Mouse (Mus musculus) ES-Bruce4 (cell line): ENCODE measurements around the gene Ylpm1. TPM values are rescaled to one million over a fixed set of nuclear protein-coding genes. Genes with fewer than 3 reads are reported as not detected.

Source experiments
- H3K27ac ChIP-seq: 2 replicates; pipeline ENCODE4 v1.5.1; 2012; ENCODE audit warnings: low read length, inconsistent platforms; ENCODE audit not compliant: insufficient read depth
- H3K27me3 ChIP-seq: 2 replicates; pipeline ENCODE4 v1.6.1; 2012; ENCODE audit warnings: mild to moderate bottlenecking, low read length, inconsistent platforms; ENCODE audit not compliant: control insufficient read depth, poor library complexity, insufficient read depth, severe bottlenecking
- H3K36me3 ChIP-seq: 2 replicates; pipeline ENCODE4 v1.6.1; 2012; ENCODE audit warnings: inconsistent platforms, mild to moderate bottlenecking, low read length, moderate library complexity; ENCODE audit not compliant: control insufficient read depth, poor library complexity, insufficient read depth, severe bottlenecking
- H3K4me1 ChIP-seq: one replicate; pipeline ENCODE4 v1.8.1; 2011; ENCODE audit warnings: low read length; ENCODE audit not compliant: control insufficient read depth, insufficient read depth
- H3K4me3 ChIP-seq: 2 replicates; pipeline ENCODE4 v1.5.1; 2011; ENCODE audit warnings: low read depth, mild to moderate bottlenecking, low read length
- H3K9ac ChIP-seq: 2 replicates; pipeline ENCODE4 v1.6.1; 2012; ENCODE audit warnings: low read depth, mild to moderate bottlenecking, inconsistent platforms; ENCODE audit not compliant: poor library complexity, severe bottlenecking
- H3K9me3 ChIP-seq: replicated peaks from 2 replicates; pipeline ENCODE4 v1.6.1; 2012; ENCODE audit warnings: mild to moderate bottlenecking, low read length, inconsistent platforms; ENCODE audit not compliant: control insufficient read depth, poor library complexity, insufficient read depth, severe bottlenecking
- CTCF ChIP-seq: IDR thresholded peaks from one replicate; pipeline ENCODE4 v1.8.1; 2011; ENCODE audit warnings: low read depth, low read length
- EP300 ChIP-seq: IDR thresholded peaks from 2 replicates; pipeline ENCODE4 v1.6.1; 2011; ENCODE audit warnings: low read depth, low read length; ENCODE audit not compliant: insufficient read depth
- POLR2A ChIP-seq: IDR thresholded peaks from one replicate; pipeline ENCODE4 v1.8.1; 2011; ENCODE audit warnings: low read length; ENCODE audit not compliant: insufficient read depth
- polyA plus RNA-seq: library from polyadenylated mRNA; stranded (reverse); fragments of >200 nt; gene quantifications from 2 replicates; pipeline ENCODE4 v1.2.4, GENCODE M21; 2011; ENCODE audit warnings: low read depth; ENCODE audit not compliant: missing spikeins, insufficient read depth, insufficient read length

The Ylpm1 gene
- polyA plus RNA-seq, 1 experiment: 105 TPM

GRCm38 (mm10) chr12:84952351-84952750 is 43.8 kb upstream of the Ylpm1 start:
- H3K9me3 ChIP-seq: no peaks in the 10 kb centered on the region
- no peak overlapping the region for H3K9ac ChIP-seq
- TF ChIP-seq CTCF: no peak
- no peak for TF ChIP-seq POLR2A
- no peak for TF ChIP-seq EP300
- no peak overlapping the region for H3K27ac ChIP-seq
- H3K36me3 ChIP-seq: peaks cover 2% of the 10 kb centered on the region; the same call in 1 of the 2 replicates
- H3K4me1 ChIP-seq: no peaks in the 10 kb centered on the region
- no peak overlapping the region for H3K4me3 ChIP-seq
- no peaks in the 10 kb centered on the region for H3K27me3 ChIP-seq

- Histone ChIP-seq H3K9me3 (no peaks in the 10 kb centered on the region), H3K9ac (no peak overlapping the region), H3K27me3 (no peaks in the 10 kb centered on the region), H3K4me1 (no peaks in the 10 kb centered on the region), H3K36me3 (no peaks in the 10 kb centered on the region), H3K27ac (no peak overlapping the region), H3K4me3 (no peak overlapping the region)
- TF ChIP-seq CTCF (no peak), EP300 (no peak), POLR2A (no peak)
These were observed 39.8 kb upstream of the Ylpm1 start for GRCm38 (mm10) chr12:84956317-84956716.

DNA sequence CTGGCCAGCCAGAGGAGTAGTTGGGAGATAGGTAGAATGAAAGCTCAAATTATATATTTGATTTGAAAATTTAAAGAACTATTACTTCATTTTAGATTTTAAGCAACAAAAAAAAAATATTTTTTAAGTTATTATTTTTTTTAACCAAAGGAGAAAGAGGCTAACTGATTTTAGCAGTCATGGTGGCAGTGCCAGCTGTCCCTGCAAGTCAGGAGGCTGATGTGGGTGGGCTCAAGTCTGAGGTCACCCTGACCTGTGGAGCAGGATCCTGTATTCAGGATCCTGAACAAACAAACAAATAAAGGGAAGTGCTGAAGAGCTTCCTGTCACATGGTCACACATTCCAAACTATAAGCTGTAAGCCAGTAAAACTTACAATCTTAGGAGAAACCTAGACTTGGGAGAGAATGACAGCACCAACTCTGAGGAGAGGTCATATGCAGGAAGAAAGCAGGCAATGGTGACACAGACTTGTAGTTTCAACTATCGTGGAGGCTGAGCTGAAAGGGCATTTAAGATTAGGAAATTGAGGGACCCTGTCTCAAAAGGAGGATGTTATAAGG is 37.2 kb upstream of the Ylpm1 start:
- TF ChIP-seq POLR2A (no peak), EP300 (no peak), CTCF (no peak)
- Histone ChIP-seq H3K9ac (no peak overlapping the region), H3K9me3 (no peaks in the 10 kb centered on the region), H3K27me3 (no peaks in the 10 kb centered on the region), H3K27ac (no peak overlapping the region), H3K36me3 (no peaks in the 10 kb centered on the region), H3K4me3 (no peak overlapping the region), H3K4me1 (no peaks in the 10 kb centered on the region)

GRCm38 (mm10) chr12:84962606-84963005 is 33.5 kb upstream of the Ylpm1 start:
- H3K9me3 ChIP-seq: no peaks in the 10 kb centered on the region
- no peak overlapping the region for H3K4me3 ChIP-seq
- H3K27ac ChIP-seq: no peak overlapping the region
- H3K9ac ChIP-seq: no peak overlapping the region
- TF ChIP-seq CTCF: no peak
- no peaks in the 10 kb centered on the region for H3K36me3 ChIP-seq
- H3K27me3 ChIP-seq: no peaks in the 10 kb centered on the region
- no peaks in the 10 kb centered on the region for H3K4me1 ChIP-seq

- Histone ChIP-seq H3K27me3 (no peaks in the 10 kb centered on the region), H3K27ac (no peak overlapping the region), H3K9me3 (no peaks in the 10 kb centered on the region), H3K36me3 (peaks cover 12% of the 10 kb centered on the region), H3K9ac (0 out of 2 replicates have a peak overlapping the region, but pooled peaks have one; percentile 86), H3K4me3 (no peak overlapping the region), H3K4me1 (no peaks in the 10 kb centered on the region)
- TF ChIP-seq POLR2A: no peak
- no peak for TF ChIP-seq EP300
- no peak for TF ChIP-seq CTCF
These were observed 27.1 kb upstream of the Ylpm1 start for GRCm38 (mm10) chr12:84968831-84969655.

GRCm38 (mm10) chr12:84969656-84970427 is 26.3 kb upstream of the Ylpm1 start:
- H3K9ac ChIP-seq: peak overlapping the region; percentile 86
- no peaks in the 10 kb centered on the region for H3K9me3 ChIP-seq
- peaks cover 20% of the 10 kb centered on the region for H3K36me3 ChIP-seq
- no peaks in the 10 kb centered on the region for H3K27me3 ChIP-seq
- no peak for TF ChIP-seq POLR2A
- H3K4me3 ChIP-seq: peak overlapping the region; percentile 99
- no peak overlapping the region for H3K27ac ChIP-seq
- no peaks in the 10 kb centered on the region for H3K4me1 ChIP-seq
